Mouse (Mus musculus): ENCODE results near the gene Laptm5.

DNA sequence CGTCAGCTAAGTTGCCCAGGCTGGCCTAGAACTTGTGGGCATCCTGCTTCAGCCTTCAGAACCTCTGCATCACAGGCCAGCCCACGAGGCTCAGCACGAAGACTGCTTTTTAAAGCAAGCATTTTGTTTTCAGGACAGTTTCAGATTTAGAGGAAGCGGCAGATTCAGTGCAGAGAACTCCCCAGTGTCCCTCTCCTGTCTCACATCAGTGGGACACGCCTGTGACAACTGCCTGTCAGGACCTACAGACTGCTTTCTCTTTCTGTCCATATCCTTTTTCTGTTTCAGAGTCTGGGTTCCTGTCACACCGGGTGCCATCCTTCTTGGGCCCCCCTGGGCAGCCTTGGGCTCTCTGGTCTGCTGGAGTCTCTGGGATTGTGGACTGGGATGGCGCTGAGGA, 3.7 kb downstream of the Laptm5 start:
- TF ChIP-seq POLR2A (IDR thresholded peaks at IDR 0.05; ENCODE audit: borderline replicate concordance, extremely low read depth, insufficient read depth, insufficient read length, poor library complexity, severe bottlenecking) (no peak), CTCF (IDR thresholded peaks at IDR 0.05; ENCODE audit: borderline replicate concordance, extremely low read depth, insufficient read depth, insufficient read length) (no peak)

All from brain, embryonic 14.5 days (tissue).